Mouse (Mus musculus) CH12.LX (cell line): ENCODE results near the gene Gm47996.
"Not testable (repeated sequence)": the region's sequence is repeated elsewhere in the genome, so short reads cannot be mapped to it uniquely, and the experiment has no call there.

Experiments used
- BHLHE40 ChIP-seq: IDR thresholded peaks from 2 replicates; pipeline ENCODE4 v1.6.1; 2011; ENCODE audit warnings: mild to moderate bottlenecking, low read depth, low read length, improper control_type of control experiment
- CTCF ChIP-seq, 2 experiments: IDR thresholded peaks in 1 of 2; conservative IDR thresholded peaks in 1 of 2; 2 replicates each; pipeline ENCODE4 v1.5.1; 2011 to 2012; ENCODE audit warnings: low read depth in 2 of 2, low read length in 2 of 2, improper control_type of control experiment in 1 of 2, inconsistent platforms in 1 of 2, mild to moderate bottlenecking in 1 of 2, moderate library complexity in 1 of 2
- GABPA ChIP-seq: IDR thresholded peaks from 2 replicates; pipeline ENCODE4 v1.6.1; 2012; ENCODE audit warnings: low read depth, low read length, improper control_type of control experiment, inconsistent platforms; ENCODE audit not compliant: insufficient replicate concordance
- POLR2A ChIP-seq: IDR thresholded peaks from 2 replicates; pipeline ENCODE4 v1.6.1; 2011; ENCODE audit warnings: low read depth, mild to moderate bottlenecking, improper control_type of control experiment, low read length
- POLR2AphosphoS2 ChIP-seq: IDR thresholded peaks from 2 replicates; pipeline ENCODE4 v1.6.1; 2011; ENCODE audit warnings: low read depth, low read length, improper control_type of control experiment
- SMC3 ChIP-seq: IDR thresholded peaks from 2 replicates; pipeline ENCODE4 v1.6.1; 2011; ENCODE audit warnings: low read depth, low read length, improper control_type of control experiment

DNA sequence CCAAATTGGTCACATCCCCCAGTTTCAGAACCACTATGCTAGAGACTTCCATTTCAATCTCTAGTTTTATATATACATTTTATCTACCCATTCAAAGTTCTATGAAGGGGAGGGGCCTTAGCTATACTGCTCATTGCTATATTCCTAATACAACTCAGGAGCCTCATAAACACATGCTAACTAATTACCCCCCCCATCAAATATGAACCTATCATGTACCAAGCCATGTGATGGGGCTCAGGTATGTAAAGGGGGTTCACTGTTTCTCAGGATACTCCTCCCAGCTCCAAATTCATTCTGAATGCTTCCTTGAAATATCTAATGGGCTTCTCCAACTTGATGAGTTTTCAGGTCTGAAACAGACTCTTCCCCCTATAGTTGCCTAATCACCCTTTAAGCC lies 9.3 kb upstream of the Gm47996 start:
- TF ChIP-seq BHLHE40; CTCF (conservative IDR thresholded peaks at IDR 0.05 in 1 of 2, IDR thresholded peaks at IDR 0.05 in 1 of 2; ENCODE audit: low read depth in 2 of 2, low read length in 2 of 2); POLR2A; GABPA; SMC3; POLR2AphosphoS2: not testable (repeated sequence)
